Comparison of ENCODE assay signal across 8 mouse cellular contexts in the genomic region with DNA sequence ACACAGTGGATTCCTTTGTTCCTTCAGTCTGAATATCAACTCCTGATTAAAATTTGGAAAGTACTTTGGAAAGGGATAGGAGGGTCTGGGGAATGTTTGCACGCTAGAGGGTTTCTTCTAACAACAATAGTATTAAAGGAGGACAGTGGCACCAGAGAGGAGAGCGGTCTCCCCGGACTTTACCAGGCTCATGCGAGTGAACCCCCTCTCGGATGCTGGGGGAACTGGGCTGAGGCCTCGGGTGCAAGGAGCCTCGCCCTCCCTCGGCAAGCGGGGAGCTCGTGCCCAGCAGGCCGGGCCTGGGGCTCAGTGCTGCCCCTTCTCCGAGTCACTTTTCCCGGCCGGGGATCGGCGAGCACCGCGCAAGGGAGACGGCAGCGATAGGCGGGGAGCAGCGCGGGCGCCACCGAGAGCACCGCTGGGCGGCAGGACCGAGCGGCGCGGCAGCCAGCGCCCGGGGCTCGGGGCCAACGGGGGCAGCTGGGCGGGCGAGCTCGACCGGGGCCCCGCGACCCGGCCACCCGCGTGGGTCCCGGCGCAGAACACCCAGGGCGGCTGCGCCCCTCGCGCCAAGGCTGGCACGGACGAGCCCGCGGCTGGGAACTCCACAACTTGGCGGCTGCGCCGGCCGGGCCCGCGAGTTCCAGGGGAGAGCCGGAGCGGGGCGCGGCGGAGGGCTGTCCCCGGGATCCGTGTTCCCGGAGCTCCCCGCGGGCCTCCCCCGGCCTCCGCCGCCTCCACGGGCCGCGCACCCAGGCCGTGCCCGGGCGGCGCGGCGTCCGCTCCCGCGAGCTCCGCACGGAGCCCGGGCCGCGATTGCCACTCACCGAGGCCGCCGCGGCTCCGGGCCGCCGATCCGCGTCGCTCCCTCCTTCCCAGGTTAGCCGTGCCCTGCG. TPM values are rescaled to one million over a fixed set of nuclear protein-coding genes. Genes with fewer than 3 reads are reported as not detected.
DNase-seq lines count a peak whose midpoint lies in the region; ATAC-seq and TF ChIP-seq lines count a peak whose summit lies in the region.

No protein-coding gene starts in this region.

- no peaks in the 10 kb centered on the region for H3K9me3 ChIP-seq in embryonic facial prominence, embryonic 12.5 days
- H3K9me3 ChIP-seq in stomach, embryonic 14.5 days (ENCODE audit: control insufficient read depth, low read depth, low read length), result no peaks in the 10 kb centered on the region

- H3K79me2 ChIP-seq in heart, adult 2 months (replicated peaks; ENCODE audit: control insufficient read depth, insufficient read depth, low read length), result peaks cover 9% of the 10 kb centered on the region
- H3K79me2 ChIP-seq in liver, adult 2 months (ENCODE audit: control insufficient read depth, insufficient read depth, low read length), result peaks cover 16% of the 10 kb centered on the region

- intact Hi-C loops in heart, adult 2 months (cut with DNase I), result loop anchor here (2.0 to 10.0 kb wide), 8 partner anchors 50 to 605 kb away; partner anchors contain the start of gene Hspa13

- peak; percentile 60 for TF ChIP-seq CTCF in heart, adult 2 months (IDR thresholded peaks at IDR 0.05)
- TF ChIP-seq CTCF in kidney, adult 2 months (conservative IDR thresholded peaks at IDR 0.05; ENCODE audit: insufficient read depth, insufficient read length, low read depth, low read length), result 0 out of 2 replicates have a peak, but pooled peaks have one; percentile 13
- TF ChIP-seq CTCF in liver, adult 2 months (IDR thresholded peaks at IDR 0.05; ENCODE audit: low read depth, low read length), result 0 out of 2 replicates have a peak, but pooled peaks have one; percentile 1

- DNase-seq in 3T3-L1 (ENCODE audit: low read depth, low spot score), result peak; percentile 69
- peak; percentile 76 for DNase-seq in adrenal gland, postnatal 14 days
- peak; percentile 86 to 87 for DNase-seq in heart, adult 2 months
- DNase-seq in kidney, adult 2 months, result peak; percentile 69
- no peak for DNase-seq in liver, adult 2 months (ENCODE audit: extremely low read depth, low read depth, low spot score)

- under 1% methylated on average over 66 of the region's 102 CpGs for WGBS in embryonic facial prominence, embryonic 12.5 days
- 1% methylated on average over 88 of the region's 102 CpGs for WGBS in heart, adult 2 months
- 1% methylated on average over 97 of the region's 102 CpGs for WGBS in kidney, adult 2 months
- WGBS in liver, adult 2 months, result 2% methylated on average over 94 of the region's 102 CpGs
- WGBS in stomach, embryonic 14.5 days, result under 1% methylated on average over 49 of the region's 102 CpGs

- peak overlapping the region; percentile 96 for H3K9ac ChIP-seq in embryonic facial prominence, embryonic 12.5 days
- peak overlapping the region; percentile 99 for H3K9ac ChIP-seq in heart, adult 2 months (ENCODE audit: low read depth, low read length)
- peak overlapping the region; percentile 99 for H3K9ac ChIP-seq in liver, adult 2 months (ENCODE audit: low read depth, low read length)
- H3K9ac ChIP-seq in stomach, embryonic 14.5 days (replicated peaks; ENCODE audit: low read depth, low read length), result peak overlapping the region; percentile 99

- peak overlapping the region; percentile 82 for H3K4me3 ChIP-seq in embryonic facial prominence, embryonic 12.5 days
- peak overlapping the region; percentile 75 for H3K4me3 ChIP-seq in heart, adult 2 months
- peak overlapping the region; percentile 97 for H3K4me3 ChIP-seq in kidney, adult 2 months (ENCODE audit: insufficient read depth, low read depth, low read length)
- H3K4me3 ChIP-seq in liver, adult 2 months (ENCODE audit: insufficient read depth, low read depth, low read length), result peak overlapping the region; percentile 76
- H3K4me3 ChIP-seq in stomach, embryonic 14.5 days (ENCODE audit: low read depth, low read length), result peak overlapping the region; percentile 81

- peak overlapping the region; percentile 99 for H3K27ac ChIP-seq in embryonic facial prominence, embryonic 12.5 days
- H3K27ac ChIP-seq in heart, adult 2 months, result peak overlapping the region; percentile 99
- peak overlapping the region; percentile 89 for H3K27ac ChIP-seq in kidney, adult 2 months (ENCODE audit: insufficient read depth, low read depth, low read length)
- H3K27ac ChIP-seq in liver, adult 2 months (replicated peaks; ENCODE audit: insufficient read depth, low read depth, low read length), result peak overlapping the region; percentile 95
- peak overlapping the region; percentile 99 for H3K27ac ChIP-seq in stomach, embryonic 14.5 days (ENCODE audit: low read length)

- no peak for TF ChIP-seq EP300 in heart, adult 2 months (IDR thresholded peaks at IDR 0.05; ENCODE audit: insufficient read depth, low read depth, low read length)

- ATAC-seq in embryonic facial prominence, embryonic 12.5 days (ENCODE audit: insufficient number of reproducible peaks, insufficient read depth, low FRiP score, low TSS enrichment), result peak; percentile 32
- ATAC-seq in monocyte, adult 5-6 weeks (replicated peaks; ENCODE audit: insufficient number of reproducible peaks, low FRiP score, low TSS enrichment, poor library complexity, severe bottlenecking), result peak; percentile 32; the same call in 1 of the 2 replicates
- ATAC-seq in stomach, embryonic 14.5 days (ENCODE audit: insufficient number of reproducible peaks, insufficient read depth, low FRiP score, low read depth), result peak; percentile 59

- TF ChIP-seq POLR2A in heart, adult 2 months (IDR thresholded peaks at IDR 0.05; ENCODE audit: insufficient read depth, low read depth, low read length), result no peak
- no peak for TF ChIP-seq POLR2A in kidney, adult 2 months (IDR thresholded peaks at IDR 0.05; ENCODE audit: low read depth, low read length)
- TF ChIP-seq POLR2A in liver, adult 2 months (IDR thresholded peaks at IDR 0.05; ENCODE audit: extremely low read depth, insufficient read depth, low read length), result no peak

- no peaks in the 10 kb centered on the region for H3K36me3 ChIP-seq in embryonic facial prominence, embryonic 12.5 days
- peaks cover 27% of the 10 kb centered on the region for H3K36me3 ChIP-seq in heart, adult 2 months (ENCODE audit: control insufficient read depth, insufficient read depth, low read length)
- H3K36me3 ChIP-seq in kidney, adult 2 months (ENCODE audit: control insufficient read depth, insufficient read depth, low read length), result no peaks in the 10 kb centered on the region
- H3K36me3 ChIP-seq in liver, adult 2 months (ENCODE audit: control insufficient read depth, insufficient read depth, low read length), result no peaks in the 10 kb centered on the region
- no peaks in the 10 kb centered on the region for H3K36me3 ChIP-seq in stomach, embryonic 14.5 days (ENCODE audit: control insufficient read depth, insufficient read depth, low read length)

- peak overlapping the region; percentile 61 for H3K4me2 ChIP-seq in embryonic facial prominence, embryonic 12.5 days (replicated peaks)
- peak overlapping the region; percentile 78 for H3K4me2 ChIP-seq in stomach, embryonic 14.5 days (replicated peaks; ENCODE audit: low read depth, low read length)

- H3K4me1 ChIP-seq in embryonic facial prominence, embryonic 12.5 days, result peaks cover 21% of the 10 kb centered on the region
- H3K4me1 ChIP-seq in heart, adult 2 months (ENCODE audit: control insufficient read depth, insufficient read depth, low read length), result peaks cover 12% of the 10 kb centered on the region
- peaks cover 16% of the 10 kb centered on the region; the same call in 1 of the 2 replicates for H3K4me1 ChIP-seq in kidney, adult 2 months (ENCODE audit: control insufficient read depth, insufficient read depth, low read length)
- H3K4me1 ChIP-seq in liver, adult 2 months (ENCODE audit: control insufficient read depth, insufficient read depth, low read length), result peaks cover 13% of the 10 kb centered on the region
- H3K4me1 ChIP-seq in stomach, embryonic 14.5 days (ENCODE audit: control insufficient read depth, insufficient read depth, low read length), result peaks cover 14% of the 10 kb centered on the region

- H3K27me3 ChIP-seq in embryonic facial prominence, embryonic 12.5 days, result no peaks in the 10 kb centered on the region
- no peaks in the 10 kb centered on the region for H3K27me3 ChIP-seq in heart, adult 2 months (ENCODE audit: control insufficient read depth, insufficient read depth, low read length)
- no peaks in the 10 kb centered on the region for H3K27me3 ChIP-seq in kidney, adult 2 months (replicated peaks; ENCODE audit: control insufficient read depth, insufficient read depth, low read length)
- no peaks in the 10 kb centered on the region for H3K27me3 ChIP-seq in liver, adult 2 months (ENCODE audit: control insufficient read depth, insufficient read depth, low read length)
- H3K27me3 ChIP-seq in stomach, embryonic 14.5 days (ENCODE audit: control insufficient read depth, insufficient read depth, low read length), result no peaks in the 10 kb centered on the region

RNA-seq across cellular contexts. Expression of gene Nrip1, which starts 1.3 kb away (rescaled TPM):
- 65.2 and 66.5 TPM in 2 replicates for total RNA-seq in adrenal gland, postnatal 14 days (2021)
- polyA plus RNA-seq in embryonic facial prominence, embryonic 12.5 days (2016; fragmentation: Nextera tagmentation; extraction: Ambion mirVana), result 48.5 and 52.6 TPM in 2 replicates
- total RNA-seq in heart, adult 2 months (2021), result 10 to 100 TPM; 20.6 to 32.3 TPM
- polyA plus RNA-seq in heart, adult 2 months (2012; rRNA removed), result 3.1 and 6.7 TPM in 2 replicates
- 7.1 and 8.3 TPM in 2 replicates for polyA plus RNA-seq in kidney, adult 2 months (2012; rRNA removed)
- 8.9 and 13.7 TPM in 2 replicates for total RNA-seq in liver, adult 2 months (2014; rRNA removed)
- polyA plus RNA-seq in liver, adult 2 months (2012; rRNA removed), result 2.9 and 3.7 TPM in 2 replicates
- total RNA-seq in monocyte, adult 5-6 weeks (2017), result 27.9 to 36.9 TPM (median 29.3 TPM) in 3 replicates
- 51.4 and 52.3 TPM in 2 replicates for polyA plus RNA-seq in stomach, embryonic 14.5 days (2014; fragmentation: Nextera tagmentation; extraction: Ambion mirVana)

Comparison
In these comparisons a context has a peak if more than half of its experiments do, and no peak if none do; other contexts are left out.
1. CTCF ChIP-seq: peak in every context shown above with its lines; median percentile 60 in heart, adult 2 months; 13 in kidney, adult 2 months; 1 in liver, adult 2 months.